Mouse (Mus musculus) ES-E14 (cell line): ENCODE results near the gene Ksr2.

Source experiments
- CHD2 ChIP-seq: IDR thresholded peaks from 2 replicates; pipeline ENCODE4 v1.6.1; 2014; ENCODE audit warnings: mild to moderate bottlenecking, low read depth, low read length, inconsistent platforms
- MAFK ChIP-seq: IDR thresholded peaks from 2 replicates; pipeline ENCODE4 v1.6.1; 2014; ENCODE audit warnings: mild to moderate bottlenecking, low read depth, low read length, inconsistent platforms; ENCODE audit not compliant: insufficient read depth
- ZC3H11A ChIP-seq: IDR thresholded peaks from 2 replicates; pipeline ENCODE4 v1.6.1; 2012; ENCODE audit warnings: low read depth, mild to moderate bottlenecking, inconsistent platforms, low read length, borderline replicate concordance
- ZNF384 ChIP-seq: IDR thresholded peaks from 2 replicates; pipeline ENCODE4 v1.6.1; 2012; ENCODE audit warnings: low read depth, low read length, inconsistent platforms

DNA sequence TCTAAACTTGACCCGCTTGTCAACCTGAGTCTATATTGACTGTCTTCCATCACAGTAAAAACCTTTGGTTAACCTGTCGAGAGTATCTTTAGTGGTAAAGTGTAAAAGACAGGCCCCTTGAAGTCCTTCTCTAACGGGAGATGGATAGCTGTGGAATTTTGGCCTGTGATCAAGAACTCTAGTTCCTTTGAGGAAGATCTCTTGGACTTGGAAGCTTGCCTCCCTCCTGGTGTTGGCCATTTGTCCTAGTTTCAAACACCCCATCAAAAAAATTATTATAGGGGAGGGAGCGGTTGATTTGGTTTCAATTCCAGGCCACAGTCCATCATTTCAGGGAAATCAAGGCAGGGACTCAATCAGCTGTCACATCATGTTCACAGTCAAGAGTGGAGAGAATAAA is 309.5 kb downstream of the Ksr2 start:
- no peak for TF ChIP-seq MAFK
- TF ChIP-seq ZNF384 = no peak
- no peak for TF ChIP-seq CHD2
- TF ChIP-seq ZC3H11A = no peak
